Mouse (Mus musculus) spleen, adult 2 months (tissue): ENCODE measurements around the gene Rcsd1.

ENCODE experiments used
- CTCF ChIP-seq: fragments of 200-500 bp; IDR thresholded peaks from 2 replicates; pipeline ENCODE4 v1.5.1; 2011; ENCODE audit warnings: mild to moderate bottlenecking, inconsistent platforms; ENCODE audit not compliant: insufficient read depth, insufficient read length, insufficient replicate concordance; ENCODE audit errors: extremely low read depth
- POLR2A ChIP-seq: fragments of 200-500 bp; IDR thresholded peaks from 2 replicates; pipeline ENCODE4 v1.6.1; 2011; ENCODE audit warnings: low read depth, low read length, inconsistent platforms

- TF ChIP-seq POLR2A (no peak), CTCF (no peak)
Measured at GRCm38 (mm10) chr1:165704841-165705240, 4.7 kb downstream of the Rcsd1 start.
